Mouse (Mus musculus): ENCODE results near the gene Lsp1. TPM values are rescaled to one million over a fixed set of nuclear protein-coding genes. Genes with fewer than 3 reads are reported as not detected.
A peak's percentile ranks its signal among the peaks of the same experiment; 100 is the strongest.

Lsp1 gene
- polyA plus RNA-seq, 1 experiment from 2014 or later: 92.8 TPM

- peaks cover 51% of the 10 kb centered on the region for H3K4me1 ChIP-seq (ENCODE audit: control insufficient read depth, insufficient read depth, low read length)
- no peak overlapping the region for H3K4me3 ChIP-seq (ENCODE audit: low read length)
- no peak for ATAC-seq (ENCODE audit: low FRiP score, low TSS enrichment)
- no peaks in the 10 kb centered on the region for H3K9me3 ChIP-seq (ENCODE audit: control insufficient read depth, low read length)
- H3K27me3 ChIP-seq (ENCODE audit: control insufficient read depth, insufficient read depth, low read length): no peaks in the 10 kb centered on the region
- WGBS: 39% methylated on average over 7 of the region's 7 CpGs
- peak overlapping the region; percentile 37; the same call in 1 of the 2 replicates for H3K9ac ChIP-seq (ENCODE audit: low read depth, low read length)
- H3K36me3 ChIP-seq (ENCODE audit: control insufficient read depth, insufficient read depth, low read length): no peaks in the 10 kb centered on the region
- no peak overlapping the region for H3K4me2 ChIP-seq (replicated peaks; ENCODE audit: low read depth, low read length)
- peak overlapping the region; percentile 95 for H3K27ac ChIP-seq (ENCODE audit: low read depth, low read length)
These were observed 9.6 kb downstream of the Lsp1 start for GRCm38 (mm10) chr7:142470171-142470691.

DNA sequence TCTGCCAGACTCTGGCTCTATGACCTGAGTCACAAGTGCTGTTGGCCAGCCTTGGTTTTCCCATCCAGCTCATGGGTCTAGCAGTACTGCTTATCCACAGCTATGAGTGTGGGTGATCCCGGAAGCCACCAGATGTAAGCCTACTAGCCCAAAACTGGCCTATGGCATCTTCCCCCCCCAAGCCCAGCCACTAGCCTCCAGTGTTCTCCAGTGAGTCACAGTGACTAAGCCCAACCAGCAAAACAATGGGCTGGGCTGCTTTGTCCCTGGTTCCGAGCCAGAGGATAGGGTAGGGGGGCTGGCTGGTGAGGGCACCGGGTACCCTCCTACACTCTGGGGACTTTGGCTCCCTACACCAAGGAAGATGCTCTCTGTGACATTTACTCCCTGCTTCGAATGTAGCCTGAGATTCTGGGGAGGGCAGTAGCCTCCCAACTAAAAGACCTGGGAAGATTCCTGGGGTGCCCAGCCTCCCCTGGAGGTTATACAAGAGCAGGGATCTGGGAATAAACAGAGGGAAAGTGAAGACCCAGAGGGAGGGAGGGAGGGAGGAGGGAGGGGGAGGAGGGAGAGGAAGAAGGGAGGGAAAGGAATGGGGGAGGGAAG lies 10.3 kb downstream of the Lsp1 start:
- peak overlapping the region; percentile 72; the same call in 1 of the 2 replicates for H3K9ac ChIP-seq (ENCODE audit: low read depth, low read length)
- H3K4me1 ChIP-seq (ENCODE audit: control insufficient read depth, insufficient read depth, low read length): peaks cover 56% of the 10 kb centered on the region
- H3K27ac ChIP-seq (ENCODE audit: low read depth, low read length): peak overlapping the region; percentile 95
- H3K36me3 ChIP-seq (ENCODE audit: control insufficient read depth, insufficient read depth, low read length): no peaks in the 10 kb centered on the region
- peak overlapping the region; percentile 56; the same call in 1 of the 2 replicates for H3K4me2 ChIP-seq (replicated peaks; ENCODE audit: low read depth, low read length)
- H3K27me3 ChIP-seq (ENCODE audit: control insufficient read depth, insufficient read depth, low read length): no peaks in the 10 kb centered on the region
- no peak overlapping the region for H3K4me3 ChIP-seq (ENCODE audit: low read length)
- H3K9me3 ChIP-seq (ENCODE audit: control insufficient read depth, low read length): no peaks in the 10 kb centered on the region
- WGBS: 9% methylated on average over 4 of the region's 4 CpGs
- ATAC-seq (ENCODE audit: low FRiP score, low TSS enrichment): peak; percentile 82

DNA sequence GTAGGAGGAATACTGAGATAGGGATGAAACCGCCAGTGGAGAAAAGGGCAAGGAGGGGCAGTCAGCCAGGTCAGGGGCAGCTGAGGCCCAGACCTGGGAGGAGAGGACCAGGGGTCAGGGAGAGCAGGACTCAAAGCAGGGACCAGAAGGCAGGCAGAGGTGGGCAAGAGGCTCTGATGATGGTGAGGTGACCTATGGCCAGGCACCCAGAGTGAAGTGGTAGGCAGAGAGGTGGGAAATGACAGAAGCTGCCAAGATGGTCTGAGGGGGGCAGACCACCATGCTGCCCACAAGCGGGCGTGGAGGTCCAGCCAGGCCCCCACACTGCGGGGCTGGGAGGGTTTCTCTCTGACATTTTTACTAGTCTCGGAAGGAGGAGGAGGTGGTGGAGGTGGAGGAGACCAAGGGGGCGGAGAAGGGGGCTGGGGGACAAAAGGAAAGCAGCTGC lies 10.8 kb downstream of the Lsp1 start:
- peaks cover 60% of the 10 kb centered on the region for H3K4me1 ChIP-seq (ENCODE audit: control insufficient read depth, insufficient read depth, low read length)
- H3K9ac ChIP-seq (ENCODE audit: low read depth, low read length): peak overlapping the region; percentile 72; the same call in 1 of the 2 replicates
- no peaks in the 10 kb centered on the region for H3K36me3 ChIP-seq (ENCODE audit: control insufficient read depth, insufficient read depth, low read length)
- H3K9me3 ChIP-seq (ENCODE audit: control insufficient read depth, low read length): no peaks in the 10 kb centered on the region
- no peaks in the 10 kb centered on the region for H3K27me3 ChIP-seq (ENCODE audit: control insufficient read depth, insufficient read depth, low read length)
- peak; percentile 80 for ATAC-seq (ENCODE audit: low FRiP score, low TSS enrichment)
- peak overlapping the region; percentile 95 for H3K27ac ChIP-seq (ENCODE audit: low read depth, low read length)
- no peak overlapping the region; the same call in 1 of the 2 replicates for H3K4me3 ChIP-seq (ENCODE audit: low read length)
- H3K4me2 ChIP-seq (replicated peaks; ENCODE audit: low read depth, low read length): peak overlapping the region; percentile 56
- WGBS: 21% methylated on average over 6 of the region's 6 CpGs

DNA sequence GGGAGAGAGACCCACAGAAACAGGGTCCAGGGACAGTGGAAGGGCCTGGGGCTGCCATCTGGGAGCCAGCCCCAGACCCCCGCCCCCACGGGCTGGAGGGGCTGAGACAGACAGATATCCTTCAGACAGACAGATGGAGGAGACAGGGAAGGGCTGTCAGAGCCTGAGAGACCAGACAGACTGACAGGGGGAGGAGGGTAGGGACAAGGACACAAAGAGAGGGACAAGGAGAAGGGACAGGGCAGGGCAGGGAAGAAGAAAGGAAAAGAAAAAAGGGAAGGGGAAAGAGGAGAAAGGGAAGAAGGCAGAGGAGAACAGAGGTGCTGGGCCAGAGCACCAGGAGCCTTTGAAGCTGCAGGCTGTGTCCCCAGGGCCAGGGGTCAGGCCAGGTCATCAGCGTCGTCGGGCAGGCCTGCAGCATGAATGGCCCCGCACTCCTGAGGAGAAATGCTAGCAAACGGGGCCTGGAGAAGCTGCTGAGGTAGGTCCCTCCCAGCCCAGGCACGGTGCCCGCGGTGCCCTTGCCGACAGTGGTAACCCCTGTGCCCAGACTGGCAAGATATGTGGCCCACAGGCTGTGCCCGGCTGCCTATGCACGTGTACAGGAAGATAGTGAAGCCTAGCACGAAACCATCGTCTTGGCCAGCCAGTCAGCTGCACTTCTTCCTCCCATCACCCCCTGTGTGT lies 11.4 kb downstream of the Lsp1 start:
- ATAC-seq (ENCODE audit: low FRiP score, low TSS enrichment): peak; percentile 4
- WGBS: 13% methylated on average over 15 of the region's 15 CpGs
- no peaks in the 10 kb centered on the region for H3K27me3 ChIP-seq (ENCODE audit: control insufficient read depth, insufficient read depth, low read length)
- peak overlapping the region; percentile 56 for H3K4me2 ChIP-seq (replicated peaks; ENCODE audit: low read depth, low read length)
- no peaks in the 10 kb centered on the region for H3K9me3 ChIP-seq (ENCODE audit: control insufficient read depth, low read length)
- H3K9ac ChIP-seq (ENCODE audit: low read depth, low read length): peak overlapping the region; percentile 72
- peaks cover 66% of the 10 kb centered on the region for H3K4me1 ChIP-seq (ENCODE audit: control insufficient read depth, insufficient read depth, low read length)
- H3K36me3 ChIP-seq (ENCODE audit: control insufficient read depth, insufficient read depth, low read length): no peaks in the 10 kb centered on the region; the same call in 1 of the 2 replicates
- H3K4me3 ChIP-seq (ENCODE audit: low read length): peak overlapping the region; percentile 33
- peak overlapping the region; percentile 95 for H3K27ac ChIP-seq (ENCODE audit: low read depth, low read length)

DNA sequence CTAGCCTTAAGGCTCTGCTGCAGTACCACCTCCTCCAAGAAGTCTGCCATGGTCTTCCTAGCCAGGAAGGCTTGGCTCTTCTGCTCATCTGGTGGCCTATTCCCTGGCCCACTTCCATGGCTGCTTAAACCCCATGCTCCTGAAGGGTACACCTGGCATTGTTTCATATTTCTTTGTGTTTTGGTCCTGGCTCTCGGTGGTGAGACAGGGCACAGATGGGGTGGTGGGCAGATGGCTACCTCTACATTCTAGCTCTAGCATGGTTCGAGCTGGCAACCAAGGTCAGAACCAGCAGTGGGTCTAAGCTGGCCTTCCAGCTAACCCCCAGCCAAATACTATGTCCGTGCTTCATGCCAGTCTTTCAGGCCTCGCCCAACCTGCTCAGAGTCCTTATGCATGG lies 12.3 kb downstream of the Lsp1 start:
- peak overlapping the region; percentile 33 for H3K4me3 ChIP-seq (ENCODE audit: low read length)
- H3K27me3 ChIP-seq (ENCODE audit: control insufficient read depth, insufficient read depth, low read length): no peaks in the 10 kb centered on the region
- H3K4me2 ChIP-seq (replicated peaks; ENCODE audit: low read depth, low read length): peak overlapping the region; percentile 56
- WGBS: 81% methylated on average over 4 of the region's 4 CpGs
- H3K9me3 ChIP-seq (ENCODE audit: control insufficient read depth, low read length): no peaks in the 10 kb centered on the region
- no peaks in the 10 kb centered on the region; the same call in 1 of the 2 replicates for H3K36me3 ChIP-seq (ENCODE audit: control insufficient read depth, insufficient read depth, low read length)
- H3K9ac ChIP-seq (ENCODE audit: low read depth, low read length): peak overlapping the region; percentile 49; the same call in 1 of the 2 replicates
- peak overlapping the region; percentile 95 for H3K27ac ChIP-seq (ENCODE audit: low read depth, low read length)
- ATAC-seq (ENCODE audit: low FRiP score, low TSS enrichment): no peak
- H3K4me1 ChIP-seq (ENCODE audit: control insufficient read depth, insufficient read depth, low read length): peaks cover 71% of the 10 kb centered on the region

- H3K27me3 ChIP-seq (ENCODE audit: control insufficient read depth, insufficient read depth, low read length): no peaks in the 10 kb centered on the region
- peaks cover 71% of the 10 kb centered on the region for H3K4me1 ChIP-seq (ENCODE audit: control insufficient read depth, insufficient read depth, low read length)
- H3K4me2 ChIP-seq (replicated peaks; ENCODE audit: low read depth, low read length): peak overlapping the region; percentile 56
- peak overlapping the region; percentile 95 for H3K27ac ChIP-seq (ENCODE audit: low read depth, low read length)
- H3K36me3 ChIP-seq (ENCODE audit: control insufficient read depth, insufficient read depth, low read length): no peaks in the 10 kb centered on the region; the same call in 1 of the 2 replicates
- no peaks in the 10 kb centered on the region for H3K9me3 ChIP-seq (ENCODE audit: control insufficient read depth, low read length)
- WGBS: 97% methylated on average over 2 of the region's 2 CpGs
- H3K9ac ChIP-seq (ENCODE audit: low read depth, low read length): peak overlapping the region; percentile 49; the same call in 1 of the 2 replicates
- H3K4me3 ChIP-seq (ENCODE audit: low read length): peak overlapping the region; percentile 33
- no peak for ATAC-seq (ENCODE audit: low FRiP score, low TSS enrichment)
These were observed 12.9 kb downstream of the Lsp1 start for GRCm38 (mm10) chr7:142473476-142473875.

DNA sequence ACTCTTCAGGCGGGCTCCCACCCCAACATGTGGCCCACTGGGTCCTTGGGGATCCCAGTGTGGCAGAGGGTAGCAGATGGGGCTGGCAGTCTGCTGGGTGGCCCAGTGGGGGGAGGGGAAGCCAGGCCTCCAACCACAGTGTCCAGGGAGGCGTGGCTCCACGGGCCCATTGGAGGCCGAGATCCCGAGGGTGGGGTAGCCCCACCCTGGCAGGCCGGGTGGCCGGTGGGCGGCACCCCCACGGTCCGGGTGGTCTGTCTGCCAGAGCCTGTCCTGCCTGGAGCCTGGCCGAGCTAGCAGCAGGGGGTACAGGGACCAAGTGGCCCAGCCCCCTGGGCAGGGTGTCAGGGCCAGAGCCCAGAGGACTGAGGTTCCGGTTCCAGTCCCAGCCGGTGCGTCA lies 14.2 kb downstream of the Lsp1 start:
- H3K36me3 ChIP-seq (ENCODE audit: control insufficient read depth, insufficient read depth, low read length): no peaks in the 10 kb centered on the region; the same call in 1 of the 2 replicates
- H3K9me3 ChIP-seq (ENCODE audit: control insufficient read depth, low read length): no peaks in the 10 kb centered on the region
- H3K4me1 ChIP-seq (ENCODE audit: control insufficient read depth, insufficient read depth, low read length): peaks cover 71% of the 10 kb centered on the region
- H3K27me3 ChIP-seq (ENCODE audit: control insufficient read depth, insufficient read depth, low read length): no peaks in the 10 kb centered on the region
- H3K9ac ChIP-seq (ENCODE audit: low read depth, low read length): peak overlapping the region; percentile 34; the same call in 1 of the 2 replicates
- H3K27ac ChIP-seq (ENCODE audit: low read depth, low read length): peak overlapping the region; percentile 56; the same call in 1 of the 2 replicates
- H3K4me2 ChIP-seq (replicated peaks; ENCODE audit: low read depth, low read length): peak overlapping the region; percentile 56
- ATAC-seq (ENCODE audit: low FRiP score, low TSS enrichment): no peak
- WGBS: 65% methylated on average over 14 of the region's 14 CpGs
- H3K4me3 ChIP-seq (ENCODE audit: low read length): peak overlapping the region; percentile 22; the same call in 1 of the 2 replicates

DNA sequence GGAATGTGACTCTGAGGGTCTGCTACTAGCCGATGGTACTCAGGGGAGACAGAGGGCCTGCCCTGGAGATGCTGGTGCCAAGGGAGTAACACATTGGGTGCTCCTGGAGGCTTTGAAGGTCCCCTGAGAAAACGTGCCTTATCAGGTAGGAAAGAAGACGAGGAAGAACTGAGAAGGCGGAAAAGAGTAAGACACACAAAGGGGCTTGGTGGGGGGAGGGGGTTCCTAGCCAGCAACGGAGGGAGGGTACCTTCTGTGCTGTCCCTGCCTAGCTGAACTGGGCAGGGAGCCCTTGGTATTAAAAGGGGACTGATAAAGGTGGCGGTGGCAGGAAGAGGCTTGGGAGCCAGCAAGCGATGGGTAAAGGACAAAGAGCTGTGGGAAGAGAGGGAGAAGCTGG lies 15.0 kb downstream of the Lsp1 start:
- 62% methylated on average over 7 of the region's 7 CpGs for WGBS
- H3K4me3 ChIP-seq (ENCODE audit: low read length): peak overlapping the region; percentile 22; the same call in 1 of the 2 replicates

More for the DNA sequence above, 15.0 kb downstream of the Lsp1 start:
- Histone ChIP-seq H3K4me1 (ENCODE audit: control insufficient read depth, insufficient read depth, low read length) (peaks cover 63% of the 10 kb centered on the region), H3K27ac (ENCODE audit: low read depth, low read length) (no peak overlapping the region), H3K36me3 (ENCODE audit: control insufficient read depth, insufficient read depth, low read length) (no peaks in the 10 kb centered on the region; the same call in 1 of the 2 replicates), H3K9me3 (ENCODE audit: control insufficient read depth, low read length) (no peaks in the 10 kb centered on the region), H3K9ac (ENCODE audit: low read depth, low read length) (peak overlapping the region; percentile 34; the same call in 1 of the 2 replicates), H3K4me2 (replicated peaks; ENCODE audit: low read depth, low read length) (peak overlapping the region; percentile 56), H3K27me3 (ENCODE audit: control insufficient read depth, insufficient read depth, low read length) (no peaks in the 10 kb centered on the region)
- no peak for ATAC-seq (ENCODE audit: low FRiP score, low TSS enrichment)
